Comparison of ENCODE assay signal across 9 mouse cellular contexts in the genomic region with DNA sequence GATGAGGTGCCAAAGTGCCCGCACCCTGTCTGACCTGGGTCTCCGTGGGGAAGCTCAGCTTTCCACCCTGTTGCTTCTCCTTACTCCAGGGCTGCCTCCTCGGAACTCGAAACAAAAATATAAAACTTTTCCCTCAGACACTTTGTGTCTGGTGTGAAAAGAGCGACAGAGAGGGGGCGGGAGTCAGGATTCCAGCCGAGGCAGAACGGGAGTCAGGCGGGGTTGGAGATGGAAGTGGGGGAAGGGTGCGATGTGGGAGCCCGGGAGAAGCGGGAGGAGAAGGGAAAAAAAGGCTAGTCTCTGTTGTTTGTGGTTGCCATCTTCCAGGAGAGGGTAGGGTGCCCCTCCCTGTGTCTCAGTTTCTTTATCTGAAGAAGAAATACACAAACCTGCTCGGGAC. TPM values are rescaled to one million over a fixed set of nuclear protein-coding genes. Genes with fewer than 3 reads are reported as not detected.
DNase-seq lines count a peak whose midpoint lies in the region; ATAC-seq and TF ChIP-seq lines count a peak whose summit lies in the region.
"Had no signal": no experiment of that assay in that cellular context is flagged by ENCODE, and none has a peak within 500 bp of the region (broad histone marks: within the 10 kb centered on the region; RNA-seq: fewer than 3 reads in every experiment).

No protein-coding gene starts in this region.

- no peak overlapping the region for H3K4me2 ChIP-seq in forebrain, embryonic 11.5 days (ENCODE audit: low read depth, low read length, severe bottlenecking)
- H3K4me2 ChIP-seq in hindbrain, postnatal 0 days (ENCODE audit: low read depth, low read length) = peak overlapping the region; percentile 35
- peak overlapping the region; percentile 38 for H3K4me2 ChIP-seq in midbrain, embryonic 16.5 days (ENCODE audit: low read length)

- TF ChIP-seq CTCF in layer of hippocampus, adult 2 months (conservative IDR thresholded peaks at IDR 0.05) = 0 out of 2 replicates have a peak, but pooled peaks have one; percentile 6
- TF ChIP-seq CTCF in hindbrain, postnatal 0 days (IDR thresholded peaks at IDR 0.05; ENCODE audit: low read depth) = no peak; the same call in 1 of the 2 replicates

- H3K4me1 ChIP-seq in forebrain, embryonic 11.5 days (replicated peaks; ENCODE audit: control insufficient read depth, insufficient read depth, low read length) = peaks cover 18% of the 10 kb centered on the region
- H3K4me1 ChIP-seq in hindbrain, postnatal 0 days (ENCODE audit: insufficient read depth, low read length) = peaks cover 31% of the 10 kb centered on the region
- peaks cover 27% of the 10 kb centered on the region for H3K4me1 ChIP-seq in midbrain, embryonic 16.5 days (ENCODE audit: control insufficient read depth, insufficient read depth, low read length)

- no peak for ATAC-seq in forebrain, embryonic 11.5 days (replicated peaks; ENCODE audit: low FRiP score)
- no peak for ATAC-seq in hindbrain, postnatal 0 days
- ATAC-seq in midbrain, embryonic 16.5 days = no peak

- no peak for DNase-seq in layer of hippocampus, adult 2 months (ENCODE audit: low spot score in 2 of 2)
- no peak for DNase-seq in layer of hippocampus, adult 9-11 months
- no peak for DNase-seq in forebrain, embryonic 11.5 days (ENCODE audit: low spot score)
- peak; percentile 28 for DNase-seq in hindbrain, postnatal 0 days (ENCODE audit: low spot score)
- DNase-seq in adipocyte (ENCODE audit: low spot score) = no peak
- no peak for DNase-seq in thymus, postnatal 10 days (ENCODE audit: low spot score in 2 of 2)
- no peak for DNase-seq in adrenal gland, postnatal 4 days (ENCODE audit: low spot score in 2 of 2)

- H3K4me3 ChIP-seq in layer of hippocampus, adult 2 months = peak overlapping the region; percentile 0; the same call in 1 of the 2 replicates
- H3K4me3 ChIP-seq in forebrain, embryonic 11.5 days (ENCODE audit: low read depth, low read length) = no peak overlapping the region
- H3K4me3 ChIP-seq in hindbrain, postnatal 0 days (ENCODE audit: low read length) = no peak overlapping the region
- H3K4me3 ChIP-seq in midbrain, embryonic 16.5 days (ENCODE audit: low read depth, low read length) = no peak overlapping the region

- H3K27ac ChIP-seq in layer of hippocampus, adult 2 months = peak overlapping the region; percentile 73
- 0 out of 2 replicates have a peak overlapping the region, but pooled peaks have one; percentile 53 for H3K27ac ChIP-seq in forebrain, embryonic 11.5 days (ENCODE audit: low read depth, low read length)
- no peak overlapping the region for H3K27ac ChIP-seq in hindbrain, postnatal 0 days
- H3K27ac ChIP-seq in midbrain, embryonic 16.5 days (ENCODE audit: low read length) = 0 out of 2 replicates have a peak overlapping the region, but pooled peaks have one; percentile 23

- WGBS in forebrain, embryonic 11.5 days = 11% methylated on average over 13 of the region's 13 CpGs
- WGBS in hindbrain, postnatal 0 days = 7% methylated on average over 13 of the region's 13 CpGs
- WGBS in midbrain, embryonic 16.5 days = 9% methylated on average over 13 of the region's 13 CpGs

- no peaks in the 10 kb centered on the region for H3K36me3 ChIP-seq in forebrain, embryonic 11.5 days (ENCODE audit: control insufficient read depth, insufficient read depth, low read length)
- H3K36me3 ChIP-seq in hindbrain, postnatal 0 days (ENCODE audit: insufficient read depth, low read length) = no peaks in the 10 kb centered on the region
- H3K36me3 ChIP-seq in midbrain, embryonic 16.5 days (ENCODE audit: control insufficient read depth, insufficient read depth, low read length) = no peaks in the 10 kb centered on the region
- H3K36me3 ChIP-seq: G1E had no signal

- H3K9me3 ChIP-seq in forebrain, embryonic 11.5 days (ENCODE audit: control insufficient read depth, low read length) = no peaks in the 10 kb centered on the region
- no peaks in the 10 kb centered on the region for H3K9me3 ChIP-seq in hindbrain, postnatal 0 days (ENCODE audit: low read length)
- no peaks in the 10 kb centered on the region for H3K9me3 ChIP-seq in midbrain, embryonic 16.5 days (replicated peaks; ENCODE audit: control insufficient read depth, low read length, poor library complexity, severe bottlenecking)

- no peaks in the 10 kb centered on the region; the same call in none of the 2 replicates for H3K27me3 ChIP-seq in forebrain, embryonic 11.5 days (ENCODE audit: control insufficient read depth, insufficient read depth, low read length)
- H3K27me3 ChIP-seq in hindbrain, postnatal 0 days (ENCODE audit: insufficient read depth, low read length) = no peaks in the 10 kb centered on the region
- no peaks in the 10 kb centered on the region for H3K27me3 ChIP-seq in midbrain, embryonic 16.5 days (ENCODE audit: control insufficient read depth, insufficient read depth, low read depth, low read length)

- H3K9ac ChIP-seq in forebrain, embryonic 11.5 days (ENCODE audit: low read length) = peak overlapping the region; percentile 17; the same call in 1 of the 2 replicates
- no peak overlapping the region for H3K9ac ChIP-seq in hindbrain, postnatal 0 days (replicated peaks; ENCODE audit: low read length)
- peak overlapping the region; percentile 17; the same call in 1 of the 2 replicates for H3K9ac ChIP-seq in midbrain, embryonic 16.5 days (ENCODE audit: low read depth, low read length)

RNA-seq across cellular contexts. Expression of gene Camk2n1, which starts 41.7 kb away (rescaled TPM):
- total RNA-seq in layer of hippocampus, adult 2 months (2021) = 100 to 1,000 TPM; 378 to 385 TPM
- polyA plus RNA-seq in forebrain, embryonic 11.5 days (2014; fragmentation: Nextera tagmentation; extraction: Ambion mirVana) = 2.2 and 2.5 TPM in 2 replicates
- 34.9 and 37.5 TPM in 2 replicates for total RNA-seq in hindbrain, postnatal 0 days (2014; rRNA removed)
- polyA plus RNA-seq in hindbrain, postnatal 0 days (2015; fragmentation: Nextera tagmentation; extraction: Ambion mirVana) = 29.5 and 33.5 TPM in 2 replicates
- 18.2 and 18.7 TPM in 2 replicates for polyA plus RNA-seq in midbrain, embryonic 16.5 days (2015; fragmentation: Nextera tagmentation; extraction: Ambion mirVana)
- total RNA-seq in adrenal gland, postnatal 4 days (2021) = 10 to 100 TPM; 32.9 to 36.4 TPM
